Mouse (Mus musculus): ENCODE results near the gene Stra6.

Stra6 gene

DNA sequence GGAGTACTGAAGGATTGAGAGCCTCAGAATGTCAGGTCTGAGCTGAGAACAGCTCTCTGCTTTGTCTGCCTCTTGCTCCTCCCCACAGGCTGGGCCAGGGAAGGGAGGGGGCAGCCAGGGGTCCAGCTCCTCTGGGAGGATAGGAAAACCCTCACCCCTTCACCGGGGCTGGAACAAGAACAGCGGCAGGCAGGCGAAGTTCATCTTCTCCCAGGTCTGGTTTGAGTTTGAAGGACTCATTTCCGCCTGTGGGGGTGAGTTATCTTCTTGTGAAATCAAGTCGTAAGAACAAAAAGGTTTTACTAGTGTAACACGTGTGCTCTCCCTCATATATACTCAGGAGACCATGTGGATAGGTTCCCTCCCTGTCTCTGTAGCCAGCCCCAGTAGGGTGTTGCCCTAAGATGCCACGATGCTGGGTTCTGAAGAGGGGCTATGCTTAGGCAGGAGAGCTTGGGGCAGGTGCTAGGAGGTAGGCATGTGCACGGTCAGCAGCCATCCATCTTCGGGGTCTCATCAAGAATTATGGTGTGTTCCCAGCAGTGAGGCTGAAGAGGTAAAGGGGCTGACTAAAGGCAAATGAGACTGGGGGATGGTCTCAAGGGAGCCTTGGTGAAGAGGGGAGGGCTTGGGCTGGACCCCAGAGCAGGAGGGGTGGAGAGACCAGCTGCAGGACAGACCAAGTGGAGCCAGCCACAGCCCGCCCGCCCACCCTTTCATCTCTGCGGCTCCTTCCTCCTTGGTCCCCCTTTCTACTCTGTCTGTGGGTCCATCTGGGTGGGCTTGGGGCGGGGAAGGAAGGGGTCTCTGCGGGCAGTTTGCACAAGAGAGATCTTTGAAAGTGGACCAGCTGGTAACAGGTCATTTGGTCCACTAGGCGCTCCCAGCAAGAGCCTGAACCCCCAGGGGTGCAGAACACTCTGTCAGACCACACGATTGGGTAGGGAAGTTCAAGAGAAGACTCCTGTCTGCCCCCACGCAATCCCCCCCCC lies 70.6 kb downstream of the Stra6 start:
- DNase-seq (ENCODE audit: low spot score in 2 of 2): no peak

DNA sequence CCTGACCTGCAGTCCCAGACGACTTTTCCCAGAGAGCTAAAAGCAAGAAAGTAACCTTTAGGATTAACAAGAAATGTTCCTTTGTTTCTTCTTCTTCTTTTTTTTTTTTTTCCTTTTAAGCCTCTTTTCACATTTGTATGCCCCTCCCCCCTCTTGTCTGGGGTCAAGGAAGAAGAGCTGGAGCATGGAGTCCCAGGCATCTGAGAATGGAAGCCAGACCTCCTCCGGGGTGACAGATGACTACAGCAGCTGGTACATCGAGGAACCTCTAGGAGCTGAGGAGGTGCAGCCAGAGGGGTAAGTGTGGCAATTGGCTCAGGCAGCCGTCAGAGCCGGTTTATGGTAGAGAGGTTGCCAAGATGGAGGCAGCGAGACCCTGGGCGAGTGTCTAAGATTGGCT lies 71.3 kb downstream of the Stra6 start:
- no peak for DNase-seq (ENCODE audit: low spot score in 2 of 2)

DNA sequence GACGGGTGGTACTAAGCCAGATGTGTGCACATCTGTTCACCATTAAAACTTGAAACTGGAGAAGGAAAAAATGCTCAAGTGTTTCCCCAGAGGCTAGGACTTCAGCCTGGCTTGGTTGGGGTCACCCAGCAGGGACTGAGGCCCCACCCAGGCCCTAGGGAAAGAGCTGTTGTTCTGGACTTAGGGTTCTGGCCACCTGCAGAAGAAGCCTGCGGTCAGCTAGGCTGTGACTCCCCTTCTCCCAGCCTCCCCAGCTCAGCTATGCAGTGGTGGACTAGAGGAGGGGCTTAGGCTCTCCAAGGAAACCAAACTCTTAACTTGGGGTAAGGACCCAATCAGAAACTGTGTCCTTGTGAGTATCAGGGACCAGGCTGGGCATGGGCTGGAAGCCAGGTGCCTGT lies 72.3 kb downstream of the Stra6 start:
- no peak for DNase-seq (ENCODE audit: low spot score in 2 of 2)

DNA sequence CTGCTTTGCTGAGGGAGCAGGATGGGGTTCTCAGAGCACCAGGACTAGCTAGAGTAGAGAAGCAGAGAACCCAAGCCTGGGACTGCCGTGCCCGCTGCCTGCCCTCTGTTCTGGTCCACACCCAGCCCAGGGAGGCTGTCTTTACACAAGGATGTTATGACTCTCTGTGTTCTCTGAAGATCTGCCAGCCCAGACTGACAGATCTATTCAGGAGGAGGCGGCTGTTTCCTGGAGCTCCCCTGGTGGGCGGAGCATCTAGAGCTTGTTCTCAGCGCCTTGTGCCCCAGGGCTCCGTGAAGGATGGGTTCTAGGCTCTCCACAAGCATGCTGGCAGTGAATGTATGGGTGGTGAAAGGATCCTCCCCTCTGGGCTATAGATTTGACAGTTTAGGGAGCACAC lies 76.4 kb downstream of the Stra6 start:
- DNase-seq (ENCODE audit: low spot score in 2 of 2): peak; percentile 43 to 44

DNA sequence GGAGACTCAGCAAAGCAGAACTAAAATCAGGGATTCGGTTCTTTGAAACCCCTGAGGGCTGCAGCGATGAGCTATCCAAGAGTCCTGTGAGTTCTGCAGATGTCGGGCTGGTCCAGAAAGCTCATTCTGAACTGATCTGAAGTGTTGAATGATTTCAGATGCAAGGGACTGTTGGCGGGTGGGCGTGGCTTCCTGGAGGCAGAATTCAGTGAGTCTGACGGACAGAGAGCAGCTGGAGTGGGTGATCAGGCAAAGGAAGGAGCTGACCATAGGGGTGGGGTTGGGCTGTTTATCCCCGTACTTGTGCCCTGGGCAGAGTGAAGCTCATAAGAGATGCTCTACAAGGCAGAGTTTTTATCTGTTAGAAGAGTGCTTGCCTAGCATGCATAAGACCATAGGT lies 79.8 kb downstream of the Stra6 start:
- DNase-seq (ENCODE audit: low spot score in 2 of 2): no peak

DNA sequence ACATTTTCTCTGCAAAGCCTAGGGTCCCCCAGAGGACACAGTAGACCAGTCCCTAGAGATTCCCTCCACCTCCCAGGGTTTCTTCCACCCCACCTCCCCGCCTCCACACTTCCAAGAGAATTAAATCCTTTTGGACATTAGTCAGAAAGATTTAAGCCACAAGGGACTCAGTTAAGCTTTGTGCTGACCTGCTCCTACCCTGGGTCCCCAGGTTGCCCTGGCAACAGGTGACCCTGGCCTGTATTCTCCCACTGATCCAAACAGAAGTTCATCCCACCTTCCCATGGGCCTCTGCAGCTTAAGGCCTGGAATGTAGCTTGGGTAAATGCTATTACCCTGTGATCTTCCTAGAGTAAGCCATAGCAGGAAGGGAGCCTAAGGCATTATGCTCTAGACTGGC lies 81.1 kb downstream of the Stra6 start:
- no peak for DNase-seq (ENCODE audit: low spot score in 2 of 2)

DNA sequence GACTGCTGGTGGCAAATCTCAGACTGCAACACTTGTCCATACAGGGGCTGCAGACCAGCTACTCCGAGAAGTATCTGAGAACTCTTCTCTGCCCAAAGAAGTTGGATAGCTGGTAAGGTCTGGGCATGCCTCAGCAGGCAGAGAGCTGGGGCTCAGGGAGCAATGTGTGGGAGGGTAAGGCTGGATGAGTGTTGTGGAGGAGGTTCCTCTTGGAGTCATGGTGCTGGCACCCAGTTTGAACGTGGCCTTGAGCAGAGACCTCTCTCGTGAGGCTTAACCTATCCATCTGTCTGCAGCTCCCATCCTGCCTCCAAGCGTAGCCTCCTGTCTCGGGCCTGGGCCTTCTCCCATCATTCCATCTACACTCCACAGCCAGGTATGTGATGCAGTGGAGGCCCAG lies 81.8 kb downstream of the Stra6 start:
- no peak for DNase-seq (ENCODE audit: low spot score in 2 of 2)

DNA sequence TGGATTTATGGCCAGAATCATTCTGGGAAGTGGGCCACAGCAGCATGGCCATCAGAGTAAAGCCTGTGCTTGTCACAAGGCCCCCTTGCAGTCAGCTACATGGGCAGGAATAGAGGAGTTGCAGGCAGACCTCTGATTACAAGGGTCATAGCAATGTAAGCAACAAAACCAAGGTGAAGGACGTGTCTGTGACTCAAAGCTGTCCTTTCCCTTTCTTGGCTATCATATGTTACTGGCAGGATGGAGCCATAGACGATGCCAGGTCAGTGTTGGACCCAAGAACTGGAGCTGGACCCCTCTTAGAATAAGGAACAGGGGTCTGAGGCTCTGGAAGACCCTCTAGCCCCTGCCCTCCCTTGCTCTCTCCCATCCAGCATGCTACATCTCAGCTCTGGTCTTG lies 85.2 kb downstream of the Stra6 start:
- no peak for DNase-seq (ENCODE audit: low spot score in 2 of 2)

DNA sequence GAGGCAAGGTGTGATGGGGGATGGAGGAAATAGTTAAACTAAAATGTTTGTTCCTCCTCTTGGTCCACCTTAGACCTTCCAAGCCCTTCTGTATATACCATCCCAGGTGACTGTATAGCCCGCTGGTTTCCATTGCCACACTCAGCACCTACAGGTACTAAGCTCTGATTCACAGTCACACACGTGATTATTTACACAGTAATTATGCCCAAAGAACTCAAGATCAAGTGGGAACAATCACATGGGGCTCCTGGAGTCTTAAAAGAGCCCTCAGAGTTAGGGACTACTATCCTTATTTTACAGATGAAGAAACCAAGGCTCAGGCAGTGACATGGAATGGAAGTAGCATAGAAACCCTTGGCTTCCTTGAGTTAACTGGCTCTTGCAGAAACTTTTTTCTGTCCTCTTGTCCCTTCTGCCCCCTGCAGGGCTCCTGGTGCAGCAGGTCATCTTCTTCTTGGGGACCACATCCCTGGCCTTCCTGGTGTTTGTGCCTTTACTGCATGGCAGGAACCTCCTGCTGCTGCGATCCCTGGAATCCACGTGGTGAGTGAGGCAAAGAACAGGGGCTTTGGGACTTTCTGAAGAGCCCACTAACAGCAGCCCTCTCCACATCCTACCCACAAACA lies 87.3 kb downstream of the Stra6 start:
- DNase-seq (ENCODE audit: low spot score in 2 of 2): no peak

DNA sequence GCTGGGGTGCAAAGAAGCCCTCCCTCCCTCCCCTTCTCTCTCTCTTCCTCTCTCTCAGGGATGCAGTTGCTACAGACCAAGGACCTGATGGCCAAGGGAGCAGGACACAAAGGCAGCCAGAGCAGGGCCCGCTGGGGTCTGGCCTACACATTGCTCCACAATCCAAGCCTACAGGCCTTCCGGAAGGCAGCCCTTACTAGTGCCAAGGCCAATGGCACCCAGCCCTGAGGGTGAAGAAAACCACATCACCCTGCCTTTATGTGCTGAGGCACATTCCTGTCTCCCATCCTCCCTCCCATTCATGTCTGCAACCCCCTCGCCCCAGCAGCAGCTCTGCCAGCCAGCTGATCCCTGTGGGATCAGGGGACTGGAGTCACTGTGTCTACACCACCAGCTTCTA lies 89.5 kb downstream of the Stra6 start:
- no peak for DNase-seq (ENCODE audit: low spot score in 2 of 2)

DNA sequence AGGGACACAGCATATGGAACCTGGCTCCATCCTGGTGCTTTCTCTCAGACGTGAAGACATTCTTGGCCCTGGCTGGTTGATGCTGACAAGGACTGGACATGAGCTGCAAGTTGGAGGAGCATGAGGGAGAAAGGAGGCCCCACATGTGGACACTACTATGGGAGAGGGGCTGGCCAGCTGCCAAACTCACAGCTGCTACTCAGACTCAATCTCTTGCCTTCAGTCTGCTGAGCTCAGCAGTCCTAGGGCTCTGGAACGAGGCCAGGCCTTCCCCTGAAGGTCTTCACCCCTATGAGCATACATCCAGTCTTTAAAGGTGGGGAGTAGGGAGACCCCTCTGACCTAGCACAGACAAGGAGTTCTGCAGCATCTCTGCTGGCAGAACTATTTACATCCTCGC lies 91.8 kb downstream of the Stra6 start:
- DNase-seq (ENCODE audit: low spot score in 2 of 2): no peak

DNA sequence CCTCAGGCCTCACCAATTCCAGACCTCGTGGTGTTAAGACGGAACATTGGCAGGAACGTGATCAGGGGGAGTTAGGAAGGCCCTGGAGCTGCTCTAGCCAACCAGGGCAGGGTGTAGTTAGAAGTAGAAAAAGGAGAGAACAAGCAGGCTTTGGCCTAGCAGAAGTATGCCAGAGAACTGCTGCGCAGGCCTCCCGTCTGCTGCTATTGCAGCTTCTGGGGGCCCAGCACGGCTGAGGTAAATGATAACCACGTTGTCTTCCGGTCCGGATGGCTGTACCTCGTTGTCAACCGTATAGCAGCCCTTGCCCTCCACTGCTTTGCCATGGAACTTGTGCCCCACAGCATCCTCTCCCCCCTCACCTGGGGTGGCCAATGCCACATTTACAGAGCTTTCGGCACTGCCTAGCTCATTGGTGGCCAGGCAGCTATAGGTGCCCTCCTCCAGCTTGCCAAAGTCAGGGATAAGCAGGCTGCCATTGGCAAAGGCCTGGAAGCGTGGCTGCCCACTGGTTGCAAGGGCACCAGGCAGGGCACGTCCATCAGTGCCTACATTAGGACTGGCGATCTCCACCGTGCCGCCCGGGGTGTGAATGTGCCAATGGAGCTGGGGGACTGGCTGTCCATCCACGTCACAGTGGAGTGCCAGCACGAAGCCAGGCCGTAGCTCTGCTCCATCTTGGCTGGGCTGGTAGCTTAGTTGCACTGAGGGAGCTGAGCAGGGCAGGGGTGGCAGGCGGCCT lies 93.4 kb downstream of the Stra6 start:
- DNase-seq (ENCODE audit: low spot score in 2 of 2): no peak

DNA sequence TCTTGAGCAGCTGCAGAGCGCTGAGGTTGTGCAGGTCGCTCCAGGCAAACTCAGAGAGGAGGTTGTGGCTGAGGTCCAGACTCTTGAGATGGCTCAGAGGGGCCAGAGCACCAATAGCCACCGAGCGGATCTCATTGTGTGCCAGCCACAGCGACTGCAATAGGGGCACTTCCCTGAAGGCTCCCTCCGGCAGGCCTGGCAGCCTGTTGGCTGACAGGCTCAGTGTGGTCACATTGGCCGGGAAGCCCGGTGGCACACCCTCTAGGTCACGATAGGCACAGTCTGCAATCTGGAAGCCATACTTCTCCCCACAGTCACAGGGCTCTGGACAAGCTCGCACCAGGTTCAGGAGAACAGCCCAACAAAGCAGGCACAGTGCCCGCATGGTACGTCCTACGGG lies 94.2 kb downstream of the Stra6 start:
- no peak for DNase-seq (ENCODE audit: low spot score in 2 of 2)

DNA sequence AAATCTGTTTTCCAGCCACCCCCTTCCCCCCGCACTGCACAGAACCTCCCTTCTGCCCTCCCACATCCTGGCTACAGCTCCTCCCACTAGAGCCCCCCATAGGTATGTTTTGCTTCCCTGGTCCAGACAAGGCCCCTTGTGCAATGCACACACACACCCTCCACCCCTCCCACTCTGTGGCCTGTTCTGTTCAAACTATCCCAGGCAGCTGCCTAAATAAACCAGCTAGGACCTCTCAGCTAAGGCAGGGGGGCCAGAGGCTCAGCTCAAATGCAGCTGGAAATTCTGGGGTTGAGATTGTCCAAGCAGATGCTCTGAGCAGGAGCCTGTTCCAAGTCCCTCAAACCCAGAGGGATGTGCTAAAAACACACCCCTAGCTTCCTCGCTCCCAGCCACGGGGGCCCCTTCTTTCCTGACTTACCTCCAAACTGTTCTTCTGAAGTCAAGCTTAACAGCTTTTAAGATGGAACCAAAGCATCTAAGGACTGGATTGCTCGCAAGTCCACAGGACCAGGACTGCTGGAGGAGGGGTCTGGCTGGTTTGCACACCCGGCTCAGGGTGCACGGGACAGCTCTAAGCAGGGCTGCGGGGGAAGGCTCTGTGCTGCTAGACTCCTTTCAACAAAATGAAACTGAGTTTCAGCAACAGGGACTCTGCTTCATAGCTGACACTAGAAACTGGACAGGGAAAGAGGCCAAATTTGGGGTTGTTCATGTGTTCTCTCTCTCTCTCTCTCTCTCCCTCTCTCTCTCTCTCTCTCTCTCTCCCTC lies 95.1 kb downstream of the Stra6 start:
- no peak for DNase-seq (ENCODE audit: low spot score in 2 of 2)

DNA sequence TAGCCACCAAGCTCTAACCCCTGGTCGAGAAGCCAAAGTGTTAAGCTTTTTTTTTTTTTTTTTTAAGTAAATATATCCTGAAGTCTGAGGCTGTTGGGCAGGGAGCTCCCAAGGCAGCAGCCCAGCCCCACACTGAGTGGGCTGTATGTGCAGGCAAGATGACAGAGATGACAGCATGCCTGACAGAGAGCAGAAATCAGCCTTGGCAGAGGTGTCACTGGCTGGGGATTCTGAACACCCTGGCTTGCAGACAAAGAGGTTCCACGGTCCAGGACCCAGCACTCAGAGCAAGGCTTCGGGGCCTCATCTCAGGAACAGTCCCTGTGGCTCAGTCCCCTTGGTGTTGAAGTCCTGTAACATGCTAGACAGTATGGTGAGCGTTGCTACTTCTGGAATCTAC lies 96.3 kb downstream of the Stra6 start:
- peak; percentile 23 to 31 for DNase-seq (ENCODE audit: low spot score in 2 of 2)

DNA sequence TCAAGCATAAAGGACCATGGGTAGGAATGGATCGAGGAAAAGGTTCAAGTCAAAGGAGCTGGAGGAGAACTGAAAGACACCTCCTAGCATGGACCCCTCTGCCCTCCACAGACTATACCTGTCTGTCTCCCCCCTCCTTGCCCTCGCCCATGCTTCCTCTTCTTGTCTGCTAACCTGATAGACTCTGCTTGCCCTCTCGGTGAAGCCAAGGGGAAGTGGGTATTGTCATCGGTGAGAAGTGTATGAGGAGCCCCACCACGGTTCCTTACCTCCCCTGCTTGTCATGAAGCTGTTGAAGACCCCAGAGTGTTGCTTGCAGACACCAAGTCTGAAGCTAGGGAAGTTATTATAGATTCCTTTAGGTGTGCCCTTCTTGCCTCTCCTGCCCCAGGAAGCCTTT lies 96.7 kb downstream of the Stra6 start:
- DNase-seq (ENCODE audit: low spot score in 2 of 2): no peak

DNA sequence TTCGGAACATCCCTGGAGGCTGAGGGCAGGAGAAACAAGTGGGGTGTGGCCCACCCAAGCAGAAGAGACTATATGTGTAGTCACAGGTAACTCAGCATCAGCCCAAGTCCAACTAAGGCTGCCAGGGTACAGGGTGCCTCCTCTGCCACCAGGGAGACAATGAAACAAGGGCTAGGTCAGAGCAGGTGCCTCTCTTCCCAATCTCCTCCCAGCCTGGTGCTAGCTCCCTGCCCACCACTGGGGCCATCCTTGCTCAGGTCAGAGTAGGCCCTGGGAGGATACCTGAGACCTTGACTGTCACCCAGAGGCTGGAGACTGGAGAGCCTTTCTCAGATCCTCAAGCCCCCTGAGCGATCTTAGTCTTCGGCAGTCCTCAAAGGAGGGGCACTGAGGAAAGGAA lies 98.6 kb downstream of the Stra6 start:
- DNase-seq (ENCODE audit: low spot score in 2 of 2): no peak

DNA sequence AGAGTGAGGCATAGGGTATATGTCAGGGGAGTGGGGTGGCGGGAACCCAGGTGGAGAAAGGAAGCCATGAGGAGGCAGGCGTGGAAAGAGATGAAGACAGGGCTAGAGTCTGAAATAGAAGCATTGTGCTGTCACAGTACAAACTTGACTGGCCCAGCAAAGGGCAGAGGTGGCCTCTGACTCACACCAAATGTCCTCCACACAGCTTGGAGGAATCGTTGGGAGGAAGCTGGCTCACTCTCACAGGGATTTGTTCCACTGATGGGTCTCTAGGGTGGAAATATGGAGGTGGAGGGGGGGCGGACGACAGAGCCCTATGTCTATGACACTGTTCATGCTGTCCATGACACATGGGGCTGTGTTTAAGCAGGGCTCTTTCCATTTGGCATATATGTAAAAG lies 99.6 kb downstream of the Stra6 start:
- DNase-seq (ENCODE audit: low spot score in 2 of 2): no peak

DNA sequence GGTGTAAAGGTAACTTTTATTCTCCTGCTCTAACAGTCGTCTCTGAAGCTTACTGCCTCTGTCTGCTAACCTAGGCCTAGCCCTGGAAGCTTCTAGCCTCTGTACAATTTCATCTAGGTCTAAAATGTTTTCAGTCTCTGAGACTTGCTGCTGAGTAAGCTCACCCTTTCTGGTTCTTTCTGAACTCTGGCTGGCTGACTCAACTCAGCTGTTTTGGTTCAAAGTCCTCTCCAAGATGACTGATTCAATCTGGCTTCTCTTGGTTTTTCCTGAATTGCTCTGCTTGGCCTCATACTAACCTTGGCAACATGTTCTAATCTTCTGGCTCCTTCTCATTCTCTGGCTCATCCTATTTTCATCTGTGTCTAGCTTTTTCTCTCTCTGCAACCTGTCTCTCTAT lies 102.2 kb downstream of the Stra6 start:
- DNase-seq (ENCODE audit: low spot score in 2 of 2): no peak

DNA sequence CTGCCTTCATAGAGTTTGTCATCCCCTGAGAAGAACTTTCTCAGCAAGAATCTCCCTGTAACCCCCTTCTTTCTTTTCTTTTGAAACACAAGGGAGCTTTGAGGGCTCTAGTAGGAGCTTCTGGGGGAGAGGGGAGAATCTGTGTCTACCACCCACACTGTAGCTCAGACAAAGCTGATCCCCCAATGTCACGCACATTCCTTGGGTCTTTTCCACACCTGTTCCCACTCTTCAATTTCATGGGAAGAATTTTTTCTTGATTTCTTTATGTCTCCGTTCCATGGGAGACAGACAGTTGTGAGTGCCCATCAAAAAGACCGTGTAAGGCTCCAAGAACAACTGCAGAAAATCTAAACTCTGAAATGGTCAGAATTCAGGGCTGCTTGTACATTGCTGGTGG lies 105.3 kb downstream of the Stra6 start:
- no peak for DNase-seq (ENCODE audit: low spot score in 2 of 2)

DNA sequence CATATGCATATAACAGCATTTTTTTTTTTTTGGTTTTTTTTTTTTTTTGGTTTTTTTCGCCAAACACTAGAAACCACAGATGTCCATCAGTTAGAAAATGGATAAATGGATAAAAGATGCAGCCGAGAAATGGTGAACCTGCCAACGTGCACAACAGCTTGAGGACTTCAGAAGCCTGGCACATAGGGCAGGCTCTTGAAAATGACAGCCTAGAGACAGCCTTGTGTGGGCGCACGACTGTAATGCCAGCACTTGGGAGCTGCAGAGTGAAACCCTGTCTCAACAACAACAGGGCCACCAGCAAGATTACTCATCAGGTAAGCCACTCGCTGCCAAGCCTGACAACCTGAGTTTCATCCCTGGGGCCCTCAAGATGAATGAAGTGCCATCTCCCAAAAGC lies 105.8 kb downstream of the Stra6 start:
- DNase-seq (ENCODE audit: low spot score in 2 of 2): no peak

DNA sequence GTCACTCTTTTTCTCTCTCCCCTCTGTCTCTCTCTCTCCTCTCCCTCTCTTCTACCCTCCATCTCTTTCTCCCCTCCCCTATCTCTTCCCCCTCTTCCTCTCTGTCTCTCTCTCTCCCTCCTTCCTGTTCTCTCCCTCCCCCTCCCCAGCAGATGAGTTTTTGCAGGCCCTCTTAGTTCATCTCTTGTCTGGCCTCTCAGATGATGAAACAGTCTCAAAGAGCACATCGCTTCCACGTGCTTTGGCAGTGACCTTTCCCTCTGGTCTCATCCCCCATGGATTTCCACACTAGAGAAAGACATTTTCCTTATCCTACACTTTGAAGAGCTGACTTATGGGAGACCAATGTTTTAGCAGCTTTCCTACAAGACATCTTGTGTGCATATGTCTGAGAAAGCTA lies 109.3 kb downstream of the Stra6 start:
- no peak for DNase-seq (ENCODE audit: low spot score in 2 of 2)

All from right cerebral cortex, adult 2 months (tissue).